16 mouse cellular contexts compared by ENCODE assay signal in the genomic region with DNA sequence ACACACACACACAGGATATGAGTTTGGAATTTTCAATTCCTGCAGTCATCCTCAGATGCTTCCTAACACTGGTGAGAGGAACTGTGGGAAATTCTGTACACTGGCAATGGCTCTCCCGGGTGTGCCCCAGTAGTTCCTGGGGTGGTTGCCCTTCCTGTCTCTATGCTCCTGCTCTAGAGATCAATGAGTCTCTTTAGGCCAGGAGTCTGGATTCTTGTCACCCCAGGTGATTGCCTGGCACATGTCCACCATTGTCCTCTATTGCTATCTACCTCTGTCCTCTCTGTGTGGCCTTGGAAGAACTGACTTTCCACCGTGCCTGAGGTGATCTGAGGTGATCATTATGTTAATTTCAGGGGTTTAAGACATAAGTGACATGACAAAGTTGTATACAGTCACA. TPM values are rescaled to one million over a fixed set of nuclear protein-coding genes. Genes with fewer than 3 reads are reported as not detected.
"Had no signal": no experiment of that assay in that cellular context is flagged by ENCODE, and none has a peak within 500 bp of the region (broad histone marks: within the 10 kb centered on the region; RNA-seq: fewer than 3 reads in every experiment).

No protein-coding gene starts in this region.

- H3K27me3 ChIP-seq: neural tube, embryonic 15.5 days; stomach, embryonic 15.5 days had no signal

- H3K9ac ChIP-seq: neural tube, embryonic 15.5 days; stomach, embryonic 15.5 days had no signal

- H3K9me3 ChIP-seq: neural tube, embryonic 15.5 days; stomach, embryonic 15.5 days had no signal

- H3K36me3 ChIP-seq: neural tube, embryonic 15.5 days; stomach, embryonic 15.5 days had no signal

- H3K4me1 ChIP-seq: stomach, embryonic 15.5 days had no signal

- DNase-seq: retina, postnatal 1 day; right cerebral cortex, adult 18-20 months; right cerebral cortex, postnatal 14 days; right cerebral cortex, postnatal 25 days; right cerebral cortex, postnatal 4 days; spleen, adult 18-20 months; thymus, adult 18-20 months; thymus, adult 2 months; thymus, postnatal 14 days; thymus, postnatal 25 days; thymus, postnatal 36 days; thymus, postnatal 4 days had no signal

- H3K27ac ChIP-seq: neural tube, embryonic 15.5 days; stomach, embryonic 15.5 days; stomach, postnatal 0 days had no signal

- H3K4me3 ChIP-seq: neural tube, embryonic 15.5 days; stomach, embryonic 15.5 days had no signal

- H3K4me2 ChIP-seq: neural tube, embryonic 15.5 days; stomach, embryonic 15.5 days had no signal

RNA-seq across cellular contexts. Expression of a gene that starts 10.8 kb away (rescaled TPM):
- total RNA-seq: neutrophil, adult 5-6 weeks had no signal
